Mouse (Mus musculus) bone marrow macrophage, adult 2 months (primary cell): ENCODE measurements at regions not wholly inside any gene's neighbourhood (a gene's known extent, or its start where the extent isn't known, plus 50 kb on each side); places are given as distances from the start of the nearest gene placed in this dataset.

Experiments
- CTCF ChIP-seq: IDR thresholded peaks from 2 replicates; pipeline ENCODE4 v1.5.1; 2012; ENCODE audit warnings: low read depth, mild to moderate bottlenecking, low read length, moderate library complexity
- POLR2A ChIP-seq: IDR thresholded peaks from 2 replicates; pipeline ENCODE4 v1.6.1; 2012; ENCODE audit warnings: mild to moderate bottlenecking, low read depth, low read length, borderline replicate concordance

DNA sequence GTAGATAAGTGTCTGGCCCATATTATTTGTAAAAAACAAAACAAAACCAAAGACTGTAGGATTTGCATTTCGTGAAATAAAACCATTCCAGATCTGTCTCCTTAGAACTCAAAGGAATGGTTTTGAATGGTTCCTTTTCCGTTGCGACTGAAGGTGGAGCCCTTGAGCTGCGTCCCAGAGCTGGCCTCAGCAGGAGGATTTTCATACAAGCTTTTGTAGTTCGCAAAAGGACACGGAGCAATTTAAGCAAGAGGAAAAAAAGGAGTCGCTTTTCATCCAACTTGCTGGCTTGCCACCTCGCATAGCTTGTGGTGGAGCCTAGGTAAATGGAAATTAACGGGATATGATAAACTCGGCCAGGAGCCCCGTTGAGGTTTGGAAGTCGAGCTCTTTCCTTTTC is 172.1 kb upstream of the Ccng1 start:
- TF ChIP-seq POLR2A = no peak
- peak; percentile 52 for TF ChIP-seq CTCF
